Mouse (Mus musculus) spleen, adult 2 months (tissue): Measurements from ENCODE around the gene 5530401A14Rik. TPM values are rescaled to one million over a fixed set of nuclear protein-coding genes. Genes with fewer than 3 reads are reported as not detected.

ENCODE experiments used
- DNase-seq, 2 experiments: peaks; one replicate each; pipeline versions ENCODE4 v3.0.0 to v3.0.0-alpha.2; 2012 to 2021; ENCODE audit warnings: low spot score in 2 of 2, low read depth in 1 of 2
- H3K27ac ChIP-seq: fragments of 200-500 bp; 2 replicates; pipeline ENCODE4 v1.5.1; 2012; ENCODE audit warnings: low read length, inconsistent platforms; ENCODE audit not compliant: insufficient read depth
- H3K27me3 ChIP-seq: fragments of 200-500 bp; 2 replicates; pipeline ENCODE4 v1.6.1; 2012; ENCODE audit warnings: mild to moderate bottlenecking, moderate library complexity, low read length, inconsistent platforms; ENCODE audit not compliant: control insufficient read depth, insufficient read depth
- H3K36me3 ChIP-seq: fragments of 200-500 bp; 2 replicates; pipeline ENCODE4 v1.6.1; 2012; ENCODE audit warnings: mild to moderate bottlenecking, low read length, inconsistent platforms; ENCODE audit not compliant: control insufficient read depth, insufficient read depth
- H3K4me1 ChIP-seq: fragments of 200-500 bp; 2 replicates; pipeline ENCODE4 v1.6.1; 2011; ENCODE audit warnings: inconsistent platforms; ENCODE audit not compliant: control insufficient read depth, insufficient read depth, insufficient read length
- H3K4me3 ChIP-seq: fragments of 200-500 bp; 2 replicates; pipeline ENCODE4 v1.5.1; 2011; ENCODE audit warnings: mild to moderate bottlenecking, inconsistent platforms; ENCODE audit not compliant: insufficient read depth, insufficient read length; ENCODE audit errors: extremely low read depth
- CTCF ChIP-seq: fragments of 200-500 bp; IDR thresholded peaks from 2 replicates; pipeline ENCODE4 v1.5.1; 2011; ENCODE audit warnings: mild to moderate bottlenecking, inconsistent platforms; ENCODE audit not compliant: insufficient read depth, insufficient read length, insufficient replicate concordance; ENCODE audit errors: extremely low read depth
- POLR2A ChIP-seq: fragments of 200-500 bp; IDR thresholded peaks from 2 replicates; pipeline ENCODE4 v1.6.1; 2011; ENCODE audit warnings: low read depth, low read length, inconsistent platforms
- WGBS: fragments of 180-500 bp; shearing (Covaris S2); methylation state at CpG from one replicate; pipeline ENCODE4 v1.1.7; 2018; 5-methylcytosine and 5-hydroxymethylcytosine counted together
- polyA plus RNA-seq: library from polyadenylated mRNA; depleted of rRNA; stranded (reverse); fragments of >200 nt; gene quantifications from 2 replicates; pipeline ENCODE4 v1.2.3, GENCODE M21; 2012

The 5530401A14Rik gene
- polyA plus RNA-seq, 1 experiment: not detected

GRCm38 (mm10) chr11:81902318-81902717, 41.8 kb downstream of the 5530401A14Rik start:
- Histone ChIP-seq H3K4me3 (no peak overlapping the region), H3K27ac (peak overlapping the region; percentile 79), H3K36me3 (no peaks in the 10 kb centered on the region), H3K4me1 (peaks cover 7% of the 10 kb centered on the region; the same call in 1 of the 2 replicates), H3K27me3 (no peaks in the 10 kb centered on the region)
- peak in 1 of 2 experiments; percentile 5 for DNase-seq
- TF ChIP-seq CTCF (no peak), POLR2A (no peak)

- Histone ChIP-seq H3K4me3 (no peak overlapping the region), H3K4me1 (peaks cover 9% of the 10 kb centered on the region; the same call in 1 of the 2 replicates), H3K36me3 (no peaks in the 10 kb centered on the region), H3K27me3 (no peaks in the 10 kb centered on the region), H3K27ac (no peak overlapping the region)
- TF ChIP-seq POLR2A: no peak
- TF ChIP-seq CTCF: no peak
- WGBS: 80% methylated on average over 1 of the region's 1 CpGs
- no peak for DNase-seq
These were observed 48.3 kb downstream of the 5530401A14Rik start for GRCm38 (mm10) chr11:81908760-81909159.

- no peaks in the 10 kb centered on the region for H3K27me3 ChIP-seq
- H3K27ac ChIP-seq: no peak overlapping the region
- H3K36me3 ChIP-seq: no peaks in the 10 kb centered on the region
- peaks cover 9% of the 10 kb centered on the region; the same call in 1 of the 2 replicates for H3K4me1 ChIP-seq
- TF ChIP-seq CTCF: no peak
- TF ChIP-seq POLR2A: no peak
- H3K4me3 ChIP-seq: no peak overlapping the region
- WGBS: 4% methylated on average over 5 of the region's 5 CpGs
- DNase-seq: no peak
These were observed 49.0 kb downstream of the 5530401A14Rik start for GRCm38 (mm10) chr11:81909397-81909894.

GRCm38 (mm10) chr11:81913071-81913470, 52.6 kb downstream of the 5530401A14Rik start:
- peaks cover 9% of the 10 kb centered on the region; the same call in 1 of the 2 replicates for H3K4me1 ChIP-seq
- 23% methylated on average over 4 of the region's 4 CpGs for WGBS
- no peak overlapping the region for H3K27ac ChIP-seq
- no peak overlapping the region for H3K4me3 ChIP-seq
- TF ChIP-seq CTCF (no peak), POLR2A (no peak)
- H3K36me3 ChIP-seq: no peaks in the 10 kb centered on the region
- no peaks in the 10 kb centered on the region for H3K27me3 ChIP-seq
- DNase-seq: no peak

- TF ChIP-seq POLR2A (no peak), CTCF (no peak)
- Histone ChIP-seq H3K36me3 (no peaks in the 10 kb centered on the region), H3K27me3 (no peaks in the 10 kb centered on the region), H3K4me3 (no peak overlapping the region), H3K27ac (no peak overlapping the region), H3K4me1 (peaks cover 3% of the 10 kb centered on the region; the same call in 1 of the 2 replicates)
- 88% methylated on average over 6 of the region's 6 CpGs for WGBS
- no peak for DNase-seq
These were observed 55.0 kb downstream of the 5530401A14Rik start for GRCm38 (mm10) chr11:81915501-81915900.

- H3K27me3 ChIP-seq: no peaks in the 10 kb centered on the region
- no peak overlapping the region for H3K4me3 ChIP-seq
- no peaks in the 10 kb centered on the region for H3K36me3 ChIP-seq
- no peak for DNase-seq
- H3K4me1 ChIP-seq: no peaks in the 10 kb centered on the region
- WGBS: 17% methylated on average over 2 of the region's 2 CpGs
- no peak overlapping the region for H3K27ac ChIP-seq
- TF ChIP-seq POLR2A: no peak
- no peak for TF ChIP-seq CTCF
These were observed 62.6 kb downstream of the 5530401A14Rik start for GRCm38 (mm10) chr11:81923096-81923495.

GRCm38 (mm10) chr11:81923626-81924025, 63.2 kb downstream of the 5530401A14Rik start:
- no peak overlapping the region for H3K4me3 ChIP-seq
- TF ChIP-seq CTCF (no peak), POLR2A (no peak)
- 80% methylated on average over 4 of the region's 4 CpGs for WGBS
- no peaks in the 10 kb centered on the region for H3K4me1 ChIP-seq
- no peaks in the 10 kb centered on the region for H3K27me3 ChIP-seq
- H3K36me3 ChIP-seq: no peaks in the 10 kb centered on the region
- H3K27ac ChIP-seq: no peak overlapping the region
- no peak for DNase-seq
